Mouse (Mus musculus): ENCODE measurements around the gene Fastk.

DNA sequence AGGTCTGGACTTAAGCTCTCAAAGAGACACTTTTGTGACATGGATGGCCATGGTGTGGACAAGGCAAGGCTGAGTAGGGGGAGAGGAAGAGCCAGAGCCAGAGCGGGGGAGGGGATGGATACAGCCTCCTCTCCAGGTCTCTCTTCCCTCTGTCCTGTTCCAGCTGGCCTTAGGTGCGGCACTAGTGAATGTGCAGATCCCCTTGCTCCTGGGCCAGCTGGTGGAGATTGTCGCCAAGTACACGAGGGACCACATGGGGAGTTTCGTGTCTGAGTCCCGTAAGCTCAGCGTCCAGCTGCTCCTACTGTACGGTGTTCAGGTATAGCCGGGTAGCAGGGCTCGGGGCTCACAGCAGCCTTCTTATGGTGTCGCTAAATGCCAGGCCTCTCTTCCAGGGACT lies 44.7 kb downstream of the Fastk start:
- TF ChIP-seq CTCF (IDR thresholded peaks at IDR 0.05; ENCODE audit: low read depth), result no peak
- TF ChIP-seq EP300 (optimal IDR thresholded peaks at IDR 0.05), result no peak
